Mouse (Mus musculus) neural tube, embryonic 12.5 days (tissue): ENCODE data around the gene Hbs1l. TPM values are rescaled to one million over a fixed set of nuclear protein-coding genes. Genes with fewer than 3 reads are reported as not detected.
"Not testable (repeated sequence)": the region's sequence is repeated elsewhere in the genome, so short reads cannot be mapped to it uniquely, and the experiment has no call there.

ENCODE experiments used
- ATAC-seq: fragments of 200-750 bp; cut with Nextera tagmentation; 2 replicates; pipeline ENCODE4 v1.8.0; 2017; ENCODE audit warnings: low read depth, mild to moderate bottlenecking, moderate TSS enrichment, moderate library complexity; ENCODE audit not compliant: low FRiP score
- H3K27ac ChIP-seq: fragments of 300-500 bp; sonication (generic); 2 replicates; pipeline ENCODE4 v1.5.1; 2016
- H3K27me3 ChIP-seq: fragments of 300-500 bp; sonication (generic); replicated peaks from 2 replicates; pipeline ENCODE4 v1.6.1; 2016; ENCODE audit warnings: mild to moderate bottlenecking
- H3K36me3 ChIP-seq: fragments of 300-500 bp; sonication (generic); 2 replicates; pipeline ENCODE4 v1.6.1; 2016; ENCODE audit warnings: mild to moderate bottlenecking
- H3K4me1 ChIP-seq: fragments of 300-500 bp; sonication (generic); 2 replicates; pipeline ENCODE4 v1.6.1; 2016
- H3K4me2 ChIP-seq: fragments of 300-500 bp; sonication (generic); replicated peaks from 2 replicates; pipeline ENCODE4 v1.6.1; 2016; ENCODE audit warnings: mild to moderate bottlenecking
- H3K4me3 ChIP-seq: fragments of 300-500 bp; sonication (generic); 2 replicates; pipeline ENCODE4 v1.5.1; 2016
- H3K9ac ChIP-seq: fragments of 300-500 bp; sonication (generic); 2 replicates; pipeline ENCODE4 v1.6.1; 2016; ENCODE audit warnings: mild to moderate bottlenecking
- H3K9me3 ChIP-seq: fragments of 300-500 bp; sonication (generic); 2 replicates; pipeline ENCODE4 v1.6.1; 2016; ENCODE audit warnings: mild to moderate bottlenecking
- WGBS: fragments of 180-500 bp; shearing (Covaris S2); methylation state at CpG from one replicate; pipeline ENCODE4 v1.1.7; 2016; 5-methylcytosine and 5-hydroxymethylcytosine counted together
- polyA plus RNA-seq: library from polyadenylated mRNA; unstranded; fragments of >200 nt; fragmentation: Nextera tagmentation; extraction: Ambion mirVana; gene quantifications from 2 replicates; pipeline ENCODE4 v1.2.1, GENCODE M21; 2016

The Hbs1l gene
- polyA plus RNA-seq, 1 experiment from 2014 or later: 115 TPM

DNA sequence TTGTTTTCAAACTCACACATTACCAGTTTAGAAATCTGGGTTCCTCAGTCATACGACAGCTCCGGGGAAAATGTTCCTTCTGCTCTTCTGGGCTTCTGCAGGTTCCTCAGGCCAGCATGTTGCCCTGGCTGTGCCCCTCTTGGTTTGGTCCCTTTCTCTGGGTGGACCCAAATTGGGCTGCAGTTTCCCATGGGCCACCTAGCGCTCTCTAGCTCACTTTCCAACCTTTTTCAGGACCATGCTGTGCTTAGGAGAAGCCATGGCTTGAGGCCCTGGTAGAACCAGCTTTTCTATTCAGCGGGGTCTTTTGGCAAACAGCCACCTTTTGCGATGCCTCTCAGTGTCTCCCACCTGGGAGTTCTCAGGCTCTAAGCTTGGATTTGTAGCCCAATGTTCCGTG, 76.5 kb downstream of the Hbs1l start:
- ATAC-seq: no peak

DNA sequence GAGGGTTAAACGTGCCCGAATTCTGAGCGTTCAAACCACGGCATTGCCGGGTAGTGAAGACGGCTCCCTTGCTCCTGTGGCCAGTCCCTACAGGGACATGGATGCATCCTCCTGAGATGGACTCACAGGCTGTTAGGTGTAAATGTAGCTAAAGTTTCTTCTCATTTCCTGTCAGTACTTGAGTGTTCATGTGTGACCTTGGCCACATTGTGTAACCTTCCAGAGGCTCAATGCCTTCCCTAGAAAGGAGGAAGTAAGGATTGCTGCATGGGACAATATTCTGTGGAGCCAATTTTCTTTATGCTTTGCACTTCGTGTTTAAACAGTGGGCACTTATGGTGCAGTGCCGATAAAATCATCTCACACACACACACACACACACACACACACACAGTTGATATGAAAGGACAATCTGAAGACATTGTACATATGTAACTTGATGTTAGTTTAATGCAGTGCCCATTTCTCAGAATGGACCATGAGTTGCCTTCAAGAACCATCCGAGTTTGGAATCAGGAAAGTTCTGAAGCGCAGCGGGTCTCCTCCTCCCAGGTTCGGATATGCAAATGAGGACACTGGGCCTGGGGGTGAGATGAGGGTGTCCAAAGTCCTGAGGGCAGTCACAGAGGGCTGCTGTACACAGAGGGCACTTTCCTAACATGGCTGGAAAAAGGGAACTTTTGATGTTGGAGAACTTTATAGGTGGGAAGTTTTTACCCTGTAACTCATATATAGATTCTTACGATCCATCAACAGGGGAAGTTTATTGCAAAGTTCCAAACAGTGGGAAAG, 81.1 kb downstream of the Hbs1l start, which contains the start of gene Aldh8a1:
Aldh8a1 (plus strand) TSS at position 610 of the 792 bp plus-strand sequence.
- ATAC-seq: no peak
- Histone ChIP-seq H3K4me2 (no peak within 1 kb of the TSS), H3K4me3 (no peak within 1 kb of the TSS), H3K4me1 (no peaks in the 10 kb centered on the region), H3K9me3 (no peaks in the 10 kb centered on the region), H3K27me3 (no peaks in the 10 kb centered on the region), H3K27ac (no peak within 1 kb of the TSS), H3K9ac (no peak within 1 kb of the TSS), H3K36me3 (no peaks in the 10 kb centered on the region)
- WGBS: 91% methylated on average over 13 of the region's 13 CpGs

More for the DNA sequence above, 76.5 kb downstream of the Hbs1l start:
- 96% methylated on average over 6 of the region's 6 CpGs for WGBS
- H3K4me2 ChIP-seq: no peak overlapping the region
- no peak overlapping the region for H3K27ac ChIP-seq
- H3K4me3 ChIP-seq: no peak overlapping the region
- no peaks in the 10 kb centered on the region for H3K9me3 ChIP-seq
- no peaks in the 10 kb centered on the region for H3K27me3 ChIP-seq
- H3K9ac ChIP-seq: no peak overlapping the region
- no peaks in the 10 kb centered on the region for H3K4me1 ChIP-seq
- peaks cover 22% of the 10 kb centered on the region; the same call in 1 of the 2 replicates for H3K36me3 ChIP-seq

DNA sequence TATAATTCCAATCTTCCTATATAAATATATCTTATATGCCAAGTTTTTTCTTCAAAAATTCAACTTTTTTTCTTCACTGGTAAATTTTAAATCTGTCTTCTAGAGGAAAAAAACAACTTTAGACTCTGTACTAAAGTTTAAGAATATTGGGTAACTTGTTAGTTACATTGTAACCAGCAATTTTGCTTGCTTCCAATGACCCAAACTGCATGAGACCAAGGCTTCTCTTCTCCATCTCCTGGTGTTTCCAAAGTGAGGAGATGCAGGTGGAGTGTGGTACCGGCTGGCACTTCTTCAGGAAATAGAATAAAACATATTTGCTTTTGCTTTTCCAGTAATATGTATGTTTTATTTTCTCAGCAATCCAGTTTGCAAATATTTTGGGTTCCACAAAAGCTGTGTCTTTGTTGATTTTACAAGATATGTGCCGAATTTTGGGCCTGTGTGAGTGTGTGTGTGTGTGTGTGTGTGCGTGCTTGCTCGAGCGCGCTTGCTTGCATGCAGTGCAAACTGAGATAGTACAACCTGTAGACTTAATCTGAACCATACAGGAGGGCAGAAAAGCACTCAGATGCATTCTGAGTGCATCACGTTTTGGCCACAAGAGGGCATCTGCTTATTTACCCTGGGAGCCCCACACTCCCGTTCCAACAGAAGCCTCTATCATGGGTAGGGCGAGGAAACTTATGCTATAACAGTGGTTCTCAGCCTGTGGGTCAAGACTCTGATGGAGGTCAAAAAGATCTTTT, 82.6 kb downstream of the Hbs1l start:
- 73% methylated on average over 9 of the region's 9 CpGs for WGBS
- no peaks in the 10 kb centered on the region for H3K36me3 ChIP-seq
- H3K27ac ChIP-seq: no peak overlapping the region
- H3K4me3 ChIP-seq: no peak overlapping the region
- H3K27me3 ChIP-seq: no peaks in the 10 kb centered on the region
- H3K4me1 ChIP-seq: no peaks in the 10 kb centered on the region
- H3K9me3 ChIP-seq: no peaks in the 10 kb centered on the region
- no peak overlapping the region for H3K4me2 ChIP-seq
- ATAC-seq: no peak
- no peak overlapping the region for H3K9ac ChIP-seq

DNA sequence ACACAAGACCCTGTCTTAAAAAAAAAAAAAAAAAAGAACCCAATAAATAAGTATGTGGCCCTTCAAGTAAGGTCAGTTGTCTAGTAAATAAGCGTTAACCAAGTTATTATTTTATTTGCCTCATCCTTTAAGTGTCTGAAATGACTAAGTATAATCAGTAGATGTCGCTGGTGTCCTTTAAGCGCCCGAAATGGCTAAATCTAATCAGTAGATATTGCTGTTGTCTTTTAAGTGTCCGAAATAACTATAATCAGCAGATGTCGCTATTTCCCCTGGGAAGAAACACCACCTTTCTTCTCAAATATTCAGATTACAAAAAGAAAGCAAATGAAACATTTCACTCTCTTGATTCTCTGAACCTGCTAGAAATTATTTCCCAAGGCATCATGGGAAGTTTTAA, 87.1 kb downstream of the Hbs1l start:
- no peak overlapping the region for H3K4me2 ChIP-seq
- H3K4me1 ChIP-seq: no peaks in the 10 kb centered on the region
- 35% methylated on average over 6 of the region's 6 CpGs for WGBS
- no peaks in the 10 kb centered on the region for H3K27me3 ChIP-seq
- no peak overlapping the region for H3K4me3 ChIP-seq
- H3K9me3 ChIP-seq: no peaks in the 10 kb centered on the region
- no peaks in the 10 kb centered on the region for H3K36me3 ChIP-seq
- no peak overlapping the region for H3K9ac ChIP-seq
- H3K27ac ChIP-seq: no peak overlapping the region
- ATAC-seq: no peak

GRCm38 (mm10) chr10:21385111-21385663, 89.4 kb downstream of the Hbs1l start:
- Histone ChIP-seq H3K4me2 (no peak overlapping the region), H3K27ac (no peak overlapping the region), H3K27me3 (no peaks in the 10 kb centered on the region), H3K36me3 (no peaks in the 10 kb centered on the region), H3K9ac (no peak overlapping the region), H3K4me3 (no peak overlapping the region), H3K4me1 (no peaks in the 10 kb centered on the region), H3K9me3 (no peaks in the 10 kb centered on the region)
- WGBS: 81% methylated on average over 3 of the region's 3 CpGs
- no peak for ATAC-seq

GRCm38 (mm10) chr10:21389075-21389474, 93.3 kb downstream of the Hbs1l start:
- Histone ChIP-seq H3K36me3 (no peaks in the 10 kb centered on the region), H3K9ac (no peak overlapping the region), H3K27ac (no peak overlapping the region), H3K9me3 (no peaks in the 10 kb centered on the region), H3K4me3 (no peak overlapping the region), H3K4me2 (no peak overlapping the region), H3K4me1 (no peaks in the 10 kb centered on the region), H3K27me3 (no peaks in the 10 kb centered on the region)
- WGBS: 87% methylated on average over 11 of the region's 11 CpGs
- no peak for ATAC-seq

DNA sequence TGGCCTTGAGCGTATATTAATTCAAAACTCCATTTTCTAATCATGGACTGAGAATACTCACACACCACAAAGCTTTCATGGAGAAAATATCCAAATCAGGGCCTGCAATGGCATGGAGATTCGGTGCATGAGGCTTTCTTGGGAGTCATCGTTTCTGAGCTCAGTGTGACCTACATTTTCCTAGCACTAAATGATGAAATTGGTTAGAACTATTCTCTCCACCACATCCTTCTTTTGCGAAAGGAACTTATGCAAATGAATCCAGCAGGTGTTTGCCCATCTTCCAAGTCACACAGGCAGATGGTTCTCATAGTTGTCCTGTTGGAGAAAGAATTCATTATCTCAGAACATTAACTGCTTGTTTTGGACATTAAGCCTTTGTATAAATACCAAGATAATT, 94.7 kb downstream of the Hbs1l start:
- Histone ChIP-seq H3K27ac (no peak overlapping the region), H3K9ac (no peak overlapping the region), H3K4me3 (no peak overlapping the region), H3K36me3 (no peaks in the 10 kb centered on the region), H3K4me2 (no peak overlapping the region), H3K4me1 (no peaks in the 10 kb centered on the region), H3K9me3 (no peaks in the 10 kb centered on the region), H3K27me3 (no peaks in the 10 kb centered on the region)
- WGBS: 92% methylated on average over 4 of the region's 4 CpGs
- no peak for ATAC-seq

DNA sequence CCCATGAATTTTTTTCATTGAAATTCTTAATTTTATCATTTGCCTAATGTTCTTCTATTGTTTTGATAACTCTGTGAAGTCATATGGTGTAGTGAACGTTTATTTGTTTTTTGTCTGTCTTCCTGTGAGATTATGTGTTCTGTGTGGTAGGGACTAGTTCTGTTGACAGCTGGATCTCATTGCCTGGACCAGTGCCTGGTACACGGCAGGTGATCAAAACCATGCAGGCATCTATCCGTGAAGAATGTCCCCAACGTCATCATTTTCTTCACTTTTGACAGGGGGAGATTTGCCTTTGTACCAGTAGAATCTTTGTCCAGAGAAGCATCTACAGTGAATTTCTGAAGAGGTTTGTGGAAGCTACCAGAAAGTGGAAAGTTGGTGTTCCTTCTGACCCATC, 95.5 kb downstream of the Hbs1l start:
- no peaks in the 10 kb centered on the region for H3K9me3 ChIP-seq
- H3K27me3 ChIP-seq: no peaks in the 10 kb centered on the region
- no peaks in the 10 kb centered on the region for H3K4me1 ChIP-seq
- no peak overlapping the region for H3K4me2 ChIP-seq
- H3K4me3 ChIP-seq: no peak overlapping the region
- 76% methylated on average over 4 of the region's 4 CpGs for WGBS
- H3K36me3 ChIP-seq: no peaks in the 10 kb centered on the region
- no peak overlapping the region for H3K9ac ChIP-seq
- no peak overlapping the region for H3K27ac ChIP-seq
- no peak for ATAC-seq

GRCm38 (mm10) chr10:21393390-21393789, 97.6 kb downstream of the Hbs1l start:
- H3K27me3 ChIP-seq: no peaks in the 10 kb centered on the region
- no peak for ATAC-seq
- H3K4me1 ChIP-seq: no peaks in the 10 kb centered on the region

DNA sequence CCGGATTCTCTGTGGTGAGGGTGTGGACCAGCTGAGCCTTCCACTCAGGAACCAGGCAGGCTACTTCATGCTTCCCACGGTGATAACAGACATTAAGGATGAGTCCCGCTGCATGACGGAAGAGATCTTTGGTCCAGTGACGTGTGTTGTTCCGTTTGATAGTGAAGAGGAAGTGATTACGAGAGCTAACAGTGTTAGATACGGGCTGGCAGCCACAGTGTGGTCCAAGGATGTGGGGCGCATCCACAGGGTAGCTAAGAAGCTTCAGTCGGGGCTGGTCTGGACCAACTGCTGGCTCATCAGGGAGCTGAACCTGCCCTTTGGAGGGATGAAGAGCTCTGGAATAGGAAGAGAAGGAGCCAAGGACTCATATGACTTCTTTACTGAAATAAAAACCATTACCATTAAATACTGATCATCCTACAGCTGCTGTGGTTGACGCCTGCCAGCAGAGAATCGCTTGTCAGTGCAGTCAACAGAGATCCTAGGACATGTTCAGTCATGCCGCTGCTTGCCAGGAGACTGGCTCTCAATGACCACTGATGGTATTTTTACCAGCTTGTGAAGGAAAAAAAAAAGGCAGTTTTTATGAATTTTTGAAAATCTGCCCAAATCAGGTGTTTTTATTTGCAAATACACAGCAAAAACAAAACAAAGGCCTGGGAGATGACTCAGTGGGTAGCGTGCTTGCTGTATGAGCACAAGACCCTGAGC, 99.8 kb downstream of the Hbs1l start:
- H3K4me1 ChIP-seq: no peaks in the 10 kb centered on the region
- no peak overlapping the region for H3K27ac ChIP-seq
- no peaks in the 10 kb centered on the region for H3K36me3 ChIP-seq
- H3K9me3 ChIP-seq: no peaks in the 10 kb centered on the region
- H3K9ac ChIP-seq: no peak overlapping the region
- H3K27me3 ChIP-seq: no peaks in the 10 kb centered on the region
- H3K4me2 ChIP-seq: no peak overlapping the region
- no peak for ATAC-seq
- H3K4me3 ChIP-seq: no peak overlapping the region
- 89% methylated on average over 14 of the region's 14 CpGs for WGBS

More at GRCm38 (mm10) chr10:21393390-21393789, 97.6 kb downstream of the Hbs1l start:
- Histone ChIP-seq H3K27ac (no peak overlapping the region), H3K9ac (no peak overlapping the region), H3K36me3 (no peaks in the 10 kb centered on the region), H3K4me3 (no peak overlapping the region), H3K4me2 (no peak overlapping the region), H3K9me3 (no peaks in the 10 kb centered on the region)
- WGBS: 93% methylated on average over 2 of the region's 2 CpGs

DNA sequence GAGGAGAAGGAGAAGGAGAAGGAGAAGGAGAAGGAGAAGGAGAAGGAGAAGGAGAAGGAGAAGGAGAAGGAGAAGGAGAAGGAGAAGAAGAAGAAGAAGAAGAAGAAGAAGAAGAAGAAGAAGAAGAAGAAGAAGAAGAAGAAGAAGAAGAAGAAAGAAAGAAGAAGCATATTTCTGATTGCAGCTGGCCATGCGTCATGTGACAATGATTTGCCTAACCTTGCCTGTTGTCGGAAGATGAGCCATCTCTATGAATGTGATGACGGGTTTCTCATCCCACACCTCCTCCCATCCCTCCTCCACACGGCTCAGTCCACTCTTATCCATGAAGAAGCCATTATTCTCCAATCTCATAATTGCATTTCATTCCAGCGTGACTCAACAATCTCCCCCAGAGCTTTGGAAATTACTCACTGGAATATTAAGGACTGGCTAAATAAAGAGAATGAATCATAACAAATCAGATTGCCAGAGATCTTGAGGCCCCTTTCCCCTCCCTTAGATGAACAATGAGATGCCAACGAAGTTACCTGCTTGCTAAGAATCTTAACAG, 103.2 kb downstream of the Hbs1l start:
- not testable (repeated sequence) for H3K4me3 ChIP-seq, H3K4me1 ChIP-seq, H3K9me3 ChIP-seq, H3K27ac ChIP-seq, H3K36me3 ChIP-seq, H3K9ac ChIP-seq, H3K27me3 ChIP-seq, H3K4me2 ChIP-seq, ATAC-seq
- 83% methylated on average over 6 of the region's 6 CpGs for WGBS

DNA sequence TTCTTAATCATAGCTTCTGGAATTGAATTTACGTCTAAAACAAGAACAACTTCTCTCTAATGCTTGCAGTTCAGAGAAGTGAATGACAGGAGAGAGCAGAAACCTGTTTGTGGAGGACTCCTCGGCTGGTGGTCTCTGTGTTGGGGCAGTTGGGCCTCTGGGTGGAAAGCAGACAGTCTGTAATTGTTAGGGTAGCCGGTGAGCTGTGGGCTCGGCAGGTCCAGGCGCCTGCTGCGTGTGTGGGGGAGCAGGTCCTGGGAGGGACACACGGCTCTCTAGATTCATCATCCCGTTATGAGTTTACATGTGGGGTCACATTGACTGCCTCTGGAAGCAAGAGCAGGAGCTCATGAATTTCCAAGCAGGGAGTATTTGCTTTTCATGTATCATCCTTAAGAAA, 103.8 kb downstream of the Hbs1l start:
- no peaks in the 10 kb centered on the region for H3K4me1 ChIP-seq
- H3K9me3 ChIP-seq: no peaks in the 10 kb centered on the region
- H3K9ac ChIP-seq: no peak overlapping the region
- no peak for ATAC-seq
- no peak overlapping the region for H3K27ac ChIP-seq
- H3K27me3 ChIP-seq: no peaks in the 10 kb centered on the region
- H3K36me3 ChIP-seq: no peaks in the 10 kb centered on the region
- H3K4me3 ChIP-seq: no peak overlapping the region
- H3K4me2 ChIP-seq: no peak overlapping the region
- 71% methylated on average over 8 of the region's 8 CpGs for WGBS
